Comparison of ENCODE assay signal across 35 mouse cellular contexts in genomic region chr8:94439691-94440090, GRCm38 (mm10). TPM values are rescaled to one million over a fixed set of nuclear protein-coding genes. Genes with fewer than 3 reads are reported as not detected.
"Had no signal": no experiment of that assay in that cellular context is flagged by ENCODE, and none has a peak within 500 bp of the region (broad histone marks: within the 10 kb centered on the region; RNA-seq: fewer than 3 reads in every experiment).

No protein-coding gene starts in this region.

- H3K27me3 ChIP-seq: hindbrain, embryonic 15.5 days; intestine, embryonic 15.5 days had no signal

- ATAC-seq: hindbrain, embryonic 16.5 days; hindbrain, postnatal 0 days; inflammation-experienced regulatory T-cells, adult 6 months; intestine, embryonic 15.5 days; intestine, embryonic 16.5 days; intestine, postnatal 0 days had no signal

- H3K4me3 ChIP-seq: heart, embryonic 10.5 days; heart, embryonic 12.5 days; heart, embryonic 13.5 days; heart, embryonic 15.5 days; hindbrain, embryonic 10.5 days; hindbrain, embryonic 12.5 days; hindbrain, embryonic 13.5 days; hindbrain, embryonic 15.5 days; intestine, embryonic 15.5 days; kidney, embryonic 15.5 days; layer of hippocampus, adult 2 months; left cerebral cortex, adult 2 months had no signal

- H3K36me3 ChIP-seq: heart, embryonic 10.5 days; heart, embryonic 12.5 days; heart, embryonic 13.5 days; heart, embryonic 15.5 days; hindbrain, embryonic 10.5 days; hindbrain, embryonic 12.5 days; hindbrain, embryonic 13.5 days; hindbrain, embryonic 15.5 days; intestine, embryonic 15.5 days; kidney, embryonic 15.5 days had no signal

- H3K9ac ChIP-seq: heart, embryonic 12.5 days; heart, embryonic 13.5 days; heart, embryonic 15.5 days; hindbrain, embryonic 12.5 days; hindbrain, embryonic 13.5 days; hindbrain, embryonic 14.5 days; hindbrain, embryonic 15.5 days; intestine, embryonic 15.5 days; kidney, embryonic 15.5 days had no signal

- H3K4me2 ChIP-seq: heart, embryonic 11.5 days; heart, embryonic 12.5 days; heart, embryonic 13.5 days; heart, embryonic 15.5 days; hindbrain, embryonic 12.5 days; hindbrain, embryonic 13.5 days; hindbrain, embryonic 14.5 days; hindbrain, embryonic 15.5 days; intestine, embryonic 15.5 days; kidney, embryonic 15.5 days had no signal

- H3K27ac ChIP-seq: heart, embryonic 10.5 days; heart, embryonic 13.5 days; heart, embryonic 15.5 days; hindbrain, embryonic 10.5 days; hindbrain, embryonic 12.5 days; hindbrain, embryonic 13.5 days; hindbrain, embryonic 14.5 days; hindbrain, embryonic 15.5 days; hindbrain, postnatal 0 days; intestine, embryonic 15.5 days; kidney, embryonic 15.5 days; kidney, postnatal 0 days; layer of hippocampus, adult 2 months; left cerebral cortex, adult 2 months had no signal

- DNase-seq: heart, postnatal 10 days; heart, postnatal 14 days; heart, postnatal 4 days; kidney, adult 11 months; kidney, adult 18-20 months; kidney, adult 2 months; kidney, adult 8-10 months; kidney, adult 9 months; kidney, postnatal 10 days; kidney, postnatal 14 days; kidney, postnatal 25 days; kidney, postnatal 36 days; kidney, postnatal 4 days; layer of hippocampus, adult 9-11 months; layer of hippocampus, postnatal 36 days had no signal

- H3K4me1 ChIP-seq: heart, embryonic 10.5 days; heart, embryonic 12.5 days; heart, embryonic 13.5 days; heart, embryonic 15.5 days; hindbrain, embryonic 10.5 days; hindbrain, embryonic 12.5 days; hindbrain, embryonic 13.5 days; hindbrain, embryonic 15.5 days; intestine, embryonic 15.5 days; kidney, embryonic 15.5 days had no signal

- H3K9me3 ChIP-seq: heart, embryonic 10.5 days; heart, embryonic 12.5 days; heart, embryonic 13.5 days; heart, embryonic 15.5 days; hindbrain, embryonic 10.5 days; hindbrain, embryonic 12.5 days; hindbrain, embryonic 13.5 days; hindbrain, embryonic 15.5 days; intestine, embryonic 15.5 days; kidney, embryonic 15.5 days had no signal

RNA-seq across cellular contexts. Expression of gene Nlrc5, which starts 5.5 kb away (rescaled TPM):
- polyA plus RNA-seq: heart, embryonic 10.5 days; heart, embryonic 11.5 days had no signal
